Mouse (Mus musculus): ENCODE data around the gene Dmrtc1a. TPM values are rescaled to one million over a fixed set of nuclear protein-coding genes. Genes with fewer than 3 reads are reported as not detected.
"Not testable (repeated sequence)": the region's sequence is repeated elsewhere in the genome, so short reads cannot be mapped to it uniquely, and the experiment has no call there.

Dmrtc1a gene
- 0.84 and 1.3 TPM in 2 replicates for polyA plus RNA-seq (2015; fragmentation: Nextera tagmentation; extraction: Ambion mirVana)

DNA sequence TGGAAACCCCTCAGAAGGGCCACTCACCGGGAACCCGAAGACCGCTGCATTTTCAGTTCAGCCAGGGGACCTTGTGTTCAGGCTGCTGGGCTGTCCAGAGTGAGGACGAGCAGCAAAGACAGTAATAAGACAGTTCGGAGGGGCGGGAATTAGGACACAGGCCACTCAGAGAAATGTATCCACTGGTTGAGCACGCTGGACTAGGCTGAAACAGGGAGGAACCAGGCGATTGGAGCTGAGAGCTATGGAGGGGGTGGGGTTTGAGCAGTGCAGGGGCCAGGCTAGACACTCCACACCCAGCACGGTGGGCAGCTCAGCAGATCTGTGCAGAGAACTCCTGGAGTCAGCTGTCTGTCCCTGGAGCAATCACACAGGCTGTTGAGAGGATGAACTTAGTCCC is at the start of gene Dmrtc1a, which contains the start of gene 1700011M02Rik:
TSS of gene Dmrtc1a (minus strand) at position 101 of the 400 bp plus-strand sequence.
TSS of gene 1700011M02Rik (plus strand) at position 319 of the 400 bp plus-strand sequence.
- not testable (repeated sequence) for H3K27ac ChIP-seq; ATAC-seq (ENCODE audit: insufficient number of reproducible peaks, insufficient read depth, low FRiP score, low TSS enrichment, low read depth); H3K9me3 ChIP-seq; H3K4me3 ChIP-seq; H3K4me2 ChIP-seq; H3K36me3 ChIP-seq; H3K9ac ChIP-seq; H3K4me1 ChIP-seq
- WGBS, result 79% methylated on average over 9 of the region's 9 CpGs
- H3K27me3 ChIP-seq, result peaks cover 29% of the 10 kb centered on the region

- not testable (repeated sequence) for H3K4me2 ChIP-seq
- 91% methylated on average over 11 of the region's 11 CpGs for WGBS
Observed at GRCm38 (mm10) chrX:102950136-102950535, 41.6 kb upstream of the Dmrtc1a start.

GRCm38 (mm10) chrX:102936743-102937142 is 28.3 kb upstream of the Dmrtc1a start:
- no peaks in the 10 kb centered on the region for H3K9me3 ChIP-seq
- no peak overlapping the region for H3K4me3 ChIP-seq
- H3K27ac ChIP-seq, result no peak overlapping the region
- ATAC-seq (ENCODE audit: insufficient number of reproducible peaks, insufficient read depth, low FRiP score, low TSS enrichment, low read depth), result no peak
- no peak overlapping the region for H3K4me2 ChIP-seq
- H3K36me3 ChIP-seq, result no peaks in the 10 kb centered on the region
- no peaks in the 10 kb centered on the region for H3K4me1 ChIP-seq
- H3K27me3 ChIP-seq, result peaks cover 47% of the 10 kb centered on the region
- WGBS, result 68% methylated on average over 5 of the region's 5 CpGs
- no peak overlapping the region for H3K9ac ChIP-seq

More at GRCm38 (mm10) chrX:102950136-102950535, 41.6 kb upstream of the Dmrtc1a start:
- not testable (repeated sequence) for H3K9me3 ChIP-seq; ATAC-seq (ENCODE audit: insufficient number of reproducible peaks, insufficient read depth, low FRiP score, low TSS enrichment, low read depth); H3K9ac ChIP-seq; H3K4me3 ChIP-seq; H3K4me1 ChIP-seq; H3K36me3 ChIP-seq; H3K27ac ChIP-seq
- peaks cover 15% of the 10 kb centered on the region for H3K27me3 ChIP-seq

GRCm38 (mm10) chrX:102934395-102934764 is 25.9 kb upstream of the Dmrtc1a start:
- 45% methylated on average over 8 of the region's 8 CpGs for WGBS
- peaks cover 46% of the 10 kb centered on the region for H3K27me3 ChIP-seq

DNA sequence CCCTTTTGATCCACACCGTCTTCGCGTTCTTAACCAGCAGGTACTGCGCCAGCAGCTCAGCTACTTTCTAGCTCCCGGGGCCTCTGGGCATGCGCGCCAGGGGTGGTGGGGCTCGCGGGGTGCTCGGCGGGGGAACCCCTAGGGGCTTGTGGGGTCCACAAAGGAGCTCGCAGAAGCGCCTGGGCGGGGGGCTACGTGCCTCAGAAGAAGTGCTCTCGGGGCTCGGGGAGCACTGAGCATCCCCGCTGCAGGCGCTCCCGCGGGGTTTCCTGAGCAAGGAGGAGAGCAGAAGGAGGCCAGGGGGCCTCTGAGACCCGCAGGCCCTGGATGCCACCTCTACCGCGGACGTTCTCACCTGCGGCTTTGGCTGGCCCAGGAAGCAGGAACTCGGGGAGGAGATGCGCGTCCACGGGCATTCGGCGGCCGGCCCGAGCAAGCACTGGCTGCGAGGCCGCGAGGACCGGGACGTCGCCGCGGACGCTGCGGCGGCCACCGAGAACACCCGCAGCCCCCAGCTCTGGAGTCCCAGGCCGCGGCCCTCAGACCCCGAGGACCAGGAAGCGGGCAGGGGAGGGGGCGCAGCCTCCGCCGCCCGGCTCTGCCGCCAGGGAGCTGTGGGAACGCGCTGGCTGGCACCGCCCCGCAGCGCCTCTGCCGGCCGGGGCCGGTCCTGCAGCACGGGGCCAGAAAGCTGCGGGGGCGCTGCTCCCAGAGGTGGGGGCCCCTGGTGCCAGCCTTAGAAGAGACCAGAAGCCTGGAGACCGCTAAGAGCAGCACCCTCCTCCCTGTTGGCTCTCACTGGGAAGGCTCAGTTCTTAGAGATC is 25.3 kb upstream of the Dmrtc1a start:
- peaks cover 47% of the 10 kb centered on the region for H3K27me3 ChIP-seq
- peak overlapping the region; percentile 54 for H3K4me3 ChIP-seq
- H3K9ac ChIP-seq, result peak overlapping the region; percentile 73
- no peaks in the 10 kb centered on the region for H3K36me3 ChIP-seq
- H3K4me1 ChIP-seq, result no peaks in the 10 kb centered on the region
- H3K9me3 ChIP-seq, result no peaks in the 10 kb centered on the region
- no peak overlapping the region for H3K27ac ChIP-seq
- peak overlapping the region; percentile 66 for H3K4me2 ChIP-seq
- WGBS, result 39% methylated on average over 55 of the region's 68 CpGs
- no peak for ATAC-seq (ENCODE audit: insufficient number of reproducible peaks, insufficient read depth, low FRiP score, low TSS enrichment, low read depth)

More at GRCm38 (mm10) chrX:102934395-102934764, 25.9 kb upstream of the Dmrtc1a start:
- Histone ChIP-seq H3K4me3 (peak overlapping the region; percentile 54), H3K9ac (0 out of 2 replicates have a peak overlapping the region, but pooled peaks have one; percentile 73), H3K4me1 (no peaks in the 10 kb centered on the region), H3K9me3 (no peaks in the 10 kb centered on the region), H3K27ac (no peak overlapping the region), H3K36me3 (no peaks in the 10 kb centered on the region), H3K4me2 (peak overlapping the region; percentile 66)
- no peak for ATAC-seq (ENCODE audit: insufficient number of reproducible peaks, insufficient read depth, low FRiP score, low TSS enrichment, low read depth)

DNA sequence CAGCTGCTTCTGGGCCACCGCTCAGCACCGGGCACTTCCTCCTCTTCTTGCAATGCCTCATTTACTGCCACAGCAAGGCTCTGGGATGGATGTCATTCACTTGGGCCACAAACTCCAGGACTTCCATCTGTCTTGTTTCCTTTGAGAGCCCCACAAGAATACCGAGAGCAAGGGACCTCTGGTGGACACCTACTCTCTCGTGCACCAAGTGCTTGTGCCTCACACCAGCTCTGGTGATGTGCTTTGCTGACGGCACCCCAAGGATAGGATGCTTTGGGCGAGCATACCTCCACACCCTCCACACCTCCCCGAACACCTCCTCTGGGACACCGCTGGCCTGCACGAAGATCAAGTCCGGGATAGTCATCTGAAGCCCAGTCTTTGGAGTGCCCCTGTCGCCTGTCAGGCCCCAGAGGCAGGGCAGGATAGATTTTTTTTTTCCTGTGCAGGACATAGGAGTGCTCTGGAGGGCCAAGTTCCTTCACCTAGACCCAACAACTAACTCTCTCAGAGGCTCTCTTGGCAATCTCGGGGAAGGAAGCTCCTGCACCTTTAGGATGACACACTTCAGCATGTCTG is 24.6 kb upstream of the Dmrtc1a start:
- peak overlapping the region; percentile 73 for H3K9ac ChIP-seq
- no peak overlapping the region for H3K27ac ChIP-seq
- peaks cover 52% of the 10 kb centered on the region for H3K27me3 ChIP-seq
- peak overlapping the region; percentile 54 for H3K4me3 ChIP-seq
- WGBS, result 59% methylated on average over 12 of the region's 12 CpGs
- H3K9me3 ChIP-seq, result no peaks in the 10 kb centered on the region
- H3K4me2 ChIP-seq, result peak overlapping the region; percentile 66
- H3K36me3 ChIP-seq, result no peaks in the 10 kb centered on the region
- no peaks in the 10 kb centered on the region for H3K4me1 ChIP-seq
- no peak for ATAC-seq (ENCODE audit: insufficient number of reproducible peaks, insufficient read depth, low FRiP score, low TSS enrichment, low read depth)

DNA sequence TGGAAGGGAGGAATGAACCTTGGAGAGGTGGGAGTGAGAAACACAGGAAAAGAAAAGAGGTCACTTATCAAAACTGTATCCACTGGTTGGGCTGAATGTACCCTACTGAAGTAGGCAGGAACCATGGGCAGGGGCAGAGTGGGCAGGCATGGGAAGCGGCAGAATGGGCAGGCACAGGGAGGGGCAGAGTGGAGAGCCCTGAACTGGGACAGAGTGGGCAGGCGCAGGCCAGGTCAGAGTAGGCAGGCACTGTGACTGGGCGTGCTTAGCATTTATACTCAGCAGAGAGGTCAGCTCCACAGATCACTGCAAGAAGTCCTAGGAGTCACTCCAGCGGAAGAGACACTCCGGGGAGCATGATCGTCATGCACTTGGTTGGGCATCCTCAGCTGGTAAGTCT is 19.6 kb upstream of the Dmrtc1a start, which contains the start of gene 1700018G05Rik:
TSS of gene 1700018G05Rik (plus strand) at position 301 of the 400 bp plus-strand sequence.
- not testable (repeated sequence) for H3K9me3 ChIP-seq; H3K27ac ChIP-seq; H3K36me3 ChIP-seq; H3K9ac ChIP-seq; H3K4me2 ChIP-seq; H3K4me1 ChIP-seq; H3K4me3 ChIP-seq; ATAC-seq (ENCODE audit: insufficient number of reproducible peaks, insufficient read depth, low FRiP score, low TSS enrichment, low read depth)
- WGBS, result 89% methylated on average over 6 of the region's 6 CpGs
- H3K27me3 ChIP-seq, result peaks cover 14% of the 10 kb centered on the region

GRCm38 (mm10) chrX:102926707-102927106 is 18.2 kb upstream of the Dmrtc1a start:
- H3K4me1 ChIP-seq; H3K9me3 ChIP-seq; ATAC-seq (ENCODE audit: insufficient number of reproducible peaks, insufficient read depth, low FRiP score, low TSS enrichment, low read depth); H3K4me3 ChIP-seq; H3K9ac ChIP-seq; H3K4me2 ChIP-seq; H3K36me3 ChIP-seq; H3K27ac ChIP-seq: not testable (repeated sequence)
- WGBS, result 40% methylated on average over 4 of the region's 4 CpGs
- H3K27me3 ChIP-seq, result peaks cover 19% of the 10 kb centered on the region

GRCm38 (mm10) chrX:102914823-102915222 is 6.3 kb upstream of the Dmrtc1a start:
- not testable (repeated sequence) for ATAC-seq (ENCODE audit: insufficient number of reproducible peaks, insufficient read depth, low FRiP score, low TSS enrichment, low read depth); H3K4me2 ChIP-seq; H3K27me3 ChIP-seq; H3K36me3 ChIP-seq; H3K4me1 ChIP-seq; H3K27ac ChIP-seq; H3K9ac ChIP-seq; H3K9me3 ChIP-seq; H3K4me3 ChIP-seq
- WGBS, result 59% methylated on average over 1 of the region's 1 CpGs

- WGBS, result 88% methylated on average over 6 of the region's 6 CpGs
- H3K9me3 ChIP-seq, result no peaks in the 10 kb centered on the region
- no peaks in the 10 kb centered on the region for H3K4me1 ChIP-seq
- no peak within 1 kb of the TSS for H3K4me3 ChIP-seq
- no peaks in the 10 kb centered on the region for H3K36me3 ChIP-seq
- no peak for ATAC-seq (ENCODE audit: insufficient number of reproducible peaks, insufficient read depth, low FRiP score, low TSS enrichment, low read depth)
- H3K27me3 ChIP-seq, result peaks cover 3% of the 10 kb centered on the region; the same call in 1 of the 2 replicates
- H3K4me2 ChIP-seq, result no peak within 1 kb of the TSS
- H3K9ac ChIP-seq, result no peak within 1 kb of the TSS
- no peak within 1 kb of the TSS for H3K27ac ChIP-seq
Observed at GRCm38 (mm10) chrX:102867871-102868270, 40.6 kb downstream of the Dmrtc1a start, which contains the start of gene 1700031F05Rik. TSS of gene 1700031F05Rik (minus strand) at chrX:102867971.

DNA sequence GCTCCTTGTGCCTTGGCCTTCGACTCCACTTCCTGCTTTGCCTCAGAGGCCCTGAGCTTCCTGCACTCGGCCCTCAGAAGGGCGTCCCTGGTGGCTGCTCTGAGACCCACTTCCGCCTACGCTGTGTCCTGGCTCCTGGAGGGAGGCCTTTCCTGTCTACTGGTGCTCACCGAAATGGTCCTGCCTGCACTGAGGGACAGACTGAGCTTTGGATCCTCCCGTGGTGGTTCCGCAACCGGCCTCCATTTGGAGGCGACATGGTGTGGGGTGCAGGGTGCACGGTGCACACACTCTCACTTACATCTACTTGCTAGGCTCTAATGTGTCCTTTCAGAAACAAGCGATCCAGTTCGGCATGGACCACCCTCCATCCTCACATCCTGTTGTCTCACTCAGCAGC is 54.0 kb downstream of the Dmrtc1a start, which contains the start of gene Dmrtc1c2:
TSS of gene Dmrtc1c2 (minus strand) at position 101 of the 400 bp plus-strand sequence.
- H3K9me3 ChIP-seq, result not testable (repeated sequence)

More for the DNA sequence above, 54.0 kb downstream of the Dmrtc1a start, which contains the start of gene Dmrtc1c2:
- ATAC-seq (ENCODE audit: insufficient number of reproducible peaks, insufficient read depth, low FRiP score, low TSS enrichment, low read depth); H3K4me2 ChIP-seq; H3K9ac ChIP-seq; H3K27ac ChIP-seq; H3K4me1 ChIP-seq; H3K4me3 ChIP-seq; H3K27me3 ChIP-seq; H3K36me3 ChIP-seq: not testable (repeated sequence)
- 83% methylated on average over 4 of the region's 13 CpGs for WGBS

All from embryonic facial prominence, embryonic 13.5 days (tissue).